Mouse (Mus musculus): ENCODE data around the gene Arglu1. TPM values are rescaled to one million over a fixed set of nuclear protein-coding genes. Genes with fewer than 3 reads are reported as not detected.
A peak's percentile ranks its signal among the peaks of the same experiment; 100 is the strongest.

The Arglu1 gene
- polyA plus RNA-seq, 1 experiment from 2014 or later, result 191 TPM

GRCm38 (mm10) chr8:8656578-8657441, 33.5 kb downstream of the Arglu1 start:
- Histone ChIP-seq H3K4me2 (replicated peaks) (peak overlapping the region; percentile 79), H3K4me3 (replicated peaks) (peak overlapping the region; percentile 92), H3K27ac (peak overlapping the region; percentile 68), H3K9ac (replicated peaks) (peak overlapping the region; percentile 56), H3K27me3 (peaks cover 29% of the 10 kb centered on the region), H3K36me3 (no peaks in the 10 kb centered on the region), H3K9me3 (no peaks in the 10 kb centered on the region), H3K4me1 (replicated peaks) (peaks cover 66% of the 10 kb centered on the region)
- no peak for ATAC-seq
- WGBS, result 2% methylated on average over 14 of the region's 14 CpGs

GRCm38 (mm10) chr8:8655346-8656340, 34.7 kb downstream of the Arglu1 start:
- H3K4me1 ChIP-seq (replicated peaks), result peaks cover 73% of the 10 kb centered on the region
- peak overlapping the region; percentile 79 for H3K4me2 ChIP-seq (replicated peaks)
- peak overlapping the region; percentile 58 for H3K27ac ChIP-seq
- no peaks in the 10 kb centered on the region for H3K9me3 ChIP-seq
- H3K27me3 ChIP-seq, result peaks cover 41% of the 10 kb centered on the region
- ATAC-seq, result peak; percentile 41
- H3K9ac ChIP-seq (replicated peaks), result peak overlapping the region; percentile 56
- peak overlapping the region; percentile 92 for H3K4me3 ChIP-seq (replicated peaks)
- 5% methylated on average over 24 of the region's 24 CpGs for WGBS
- H3K36me3 ChIP-seq, result no peaks in the 10 kb centered on the region

- peaks cover 57% of the 10 kb centered on the region for H3K27me3 ChIP-seq
- peak overlapping the region; percentile 79 for H3K4me2 ChIP-seq (replicated peaks)
- 17% methylated on average over 12 of the region's 12 CpGs for whole genome bisulfite sequencing
- peak overlapping the region; percentile 11; the same call in 1 of the 2 replicates for H3K9ac ChIP-seq (replicated peaks)
- H3K27ac ChIP-seq, result no peak overlapping the region
- peaks cover 79% of the 10 kb centered on the region for H3K4me1 ChIP-seq (replicated peaks)
- no peak for ATAC-seq
- H3K9me3 ChIP-seq, result no peaks in the 10 kb centered on the region
- 0 out of 2 replicates have a peak overlapping the region, but pooled peaks have one; percentile 1 for H3K4me3 ChIP-seq (replicated peaks)
- no peaks in the 10 kb centered on the region; the same call in 1 of the 2 replicates for H3K36me3 ChIP-seq
These were observed 36.3 kb downstream of the Arglu1 start for GRCm38 (mm10) chr8:8653906-8654489.

GRCm38 (mm10) chr8:8653343-8653742, 37.0 kb downstream of the Arglu1 start:
- Histone ChIP-seq H3K9me3 (no peaks in the 10 kb centered on the region), H3K36me3 (no peaks in the 10 kb centered on the region; the same call in 1 of the 2 replicates), H3K27me3 (peaks cover 64% of the 10 kb centered on the region), H3K4me2 (replicated peaks) (peak overlapping the region; percentile 79), H3K27ac (no peak overlapping the region), H3K4me1 (replicated peaks) (peaks cover 81% of the 10 kb centered on the region), H3K9ac (replicated peaks) (no peak overlapping the region), H3K4me3 (replicated peaks) (no peak overlapping the region)
- WGBS, result 51% methylated on average over 5 of the region's 5 CpGs
- ATAC-seq, result no peak

GRCm38 (mm10) chr8:8652388-8652787, 37.9 kb downstream of the Arglu1 start:
- H3K4me3 ChIP-seq (replicated peaks), result no peak overlapping the region
- no peaks in the 10 kb centered on the region for H3K9me3 ChIP-seq

GRCm38 (mm10) chr8:8649944-8650343, 40.4 kb downstream of the Arglu1 start:
- Histone ChIP-seq H3K4me2 (replicated peaks) (no peak overlapping the region), H3K36me3 (no peaks in the 10 kb centered on the region; the same call in 1 of the 2 replicates), H3K27ac (no peak overlapping the region), H3K27me3 (peaks cover 98% of the 10 kb centered on the region), H3K9ac (replicated peaks) (no peak overlapping the region), H3K4me1 (replicated peaks) (peaks cover 48% of the 10 kb centered on the region), H3K9me3 (no peaks in the 10 kb centered on the region), H3K4me3 (replicated peaks) (no peak overlapping the region)
- ATAC-seq, result no peak
- 48% methylated on average over 8 of the region's 8 CpGs for WGBS

More at GRCm38 (mm10) chr8:8652388-8652787, 37.9 kb downstream of the Arglu1 start:
- H3K4me1 ChIP-seq (replicated peaks), result peaks cover 72% of the 10 kb centered on the region
- no peak overlapping the region for H3K4me2 ChIP-seq (replicated peaks)
- WGBS, result 96% methylated on average over 4 of the region's 4 CpGs
- no peaks in the 10 kb centered on the region; the same call in 1 of the 2 replicates for H3K36me3 ChIP-seq
- H3K27ac ChIP-seq, result no peak overlapping the region
- ATAC-seq, result no peak
- no peak overlapping the region for H3K9ac ChIP-seq (replicated peaks)
- H3K27me3 ChIP-seq, result peaks cover 73% of the 10 kb centered on the region

- H3K27me3 ChIP-seq, result peaks cover 99% of the 10 kb centered on the region
- ATAC-seq, result no peak
- no peak overlapping the region for H3K9ac ChIP-seq (replicated peaks)
- no peak overlapping the region for H3K4me3 ChIP-seq (replicated peaks)
- H3K9me3 ChIP-seq, result no peaks in the 10 kb centered on the region
- H3K4me1 ChIP-seq (replicated peaks), result peaks cover 45% of the 10 kb centered on the region
- no peaks in the 10 kb centered on the region; the same call in 1 of the 2 replicates for H3K36me3 ChIP-seq
- no peak overlapping the region for H3K27ac ChIP-seq
- H3K4me2 ChIP-seq (replicated peaks), result no peak overlapping the region
- WGBS, result 91% methylated on average over 3 of the region's 3 CpGs
These were observed 40.8 kb downstream of the Arglu1 start for GRCm38 (mm10) chr8:8649536-8649935.

GRCm38 (mm10) chr8:8648686-8649085, 41.6 kb downstream of the Arglu1 start:
- peaks cover 100% of the 10 kb centered on the region for H3K27me3 ChIP-seq
- no peak overlapping the region for H3K4me3 ChIP-seq (replicated peaks)
- no peaks in the 10 kb centered on the region; the same call in 1 of the 2 replicates for H3K36me3 ChIP-seq
- no peak overlapping the region for H3K27ac ChIP-seq
- WGBS, result 84% methylated on average over 7 of the region's 7 CpGs
- ATAC-seq, result no peak
- no peak overlapping the region for H3K4me2 ChIP-seq (replicated peaks)
- H3K9me3 ChIP-seq, result no peaks in the 10 kb centered on the region
- no peak overlapping the region for H3K9ac ChIP-seq (replicated peaks)
- peaks cover 38% of the 10 kb centered on the region for H3K4me1 ChIP-seq (replicated peaks)

- 75% methylated on average over 7 of the region's 7 CpGs for WGBS
- no peak overlapping the region for H3K4me2 ChIP-seq (replicated peaks)
- no peak overlapping the region for H3K27ac ChIP-seq
- no peak overlapping the region for H3K9ac ChIP-seq (replicated peaks)
- no peaks in the 10 kb centered on the region; the same call in 1 of the 2 replicates for H3K36me3 ChIP-seq
- H3K4me3 ChIP-seq (replicated peaks), result no peak overlapping the region
- ATAC-seq, result no peak
- peaks cover 29% of the 10 kb centered on the region for H3K4me1 ChIP-seq (replicated peaks)
- peaks cover 100% of the 10 kb centered on the region for H3K27me3 ChIP-seq
- H3K9me3 ChIP-seq, result no peaks in the 10 kb centered on the region
These were observed 42.5 kb downstream of the Arglu1 start for GRCm38 (mm10) chr8:8647824-8648223.

- H3K27ac ChIP-seq, result no peak overlapping the region
- no peak overlapping the region for H3K4me3 ChIP-seq (replicated peaks)
- no peak for ATAC-seq
- H3K27me3 ChIP-seq, result peaks cover 100% of the 10 kb centered on the region
- 75% methylated on average over 3 of the region's 3 CpGs for WGBS
- no peak overlapping the region for H3K4me2 ChIP-seq (replicated peaks)
- H3K9ac ChIP-seq (replicated peaks), result no peak overlapping the region
- no peaks in the 10 kb centered on the region for H3K9me3 ChIP-seq
- H3K36me3 ChIP-seq, result no peaks in the 10 kb centered on the region; the same call in 1 of the 2 replicates
- peaks cover 28% of the 10 kb centered on the region for H3K4me1 ChIP-seq (replicated peaks)
These were observed 43.0 kb downstream of the Arglu1 start for GRCm38 (mm10) chr8:8647319-8647718.

- Histone ChIP-seq H3K4me2 (replicated peaks) (no peak overlapping the region), H3K36me3 (no peaks in the 10 kb centered on the region; the same call in 1 of the 2 replicates), H3K4me1 (replicated peaks) (peaks cover 19% of the 10 kb centered on the region), H3K9ac (replicated peaks) (no peak overlapping the region), H3K4me3 (replicated peaks) (no peak overlapping the region), H3K27me3 (peaks cover 90% of the 10 kb centered on the region), H3K27ac (no peak overlapping the region), H3K9me3 (no peaks in the 10 kb centered on the region)
- 81% methylated on average over 11 of the region's 11 CpGs for WGBS
- no peak for ATAC-seq
These were observed 46.0 kb downstream of the Arglu1 start for GRCm38 (mm10) chr8:8644160-8644915.

Data from midbrain, embryonic 13.5 days (tissue).